Mouse (Mus musculus) brain, embryonic 14.5 days (tissue): Measurements from ENCODE around the gene Hsd17b2. TPM values are rescaled to one million over a fixed set of nuclear protein-coding genes. Genes with fewer than 3 reads are reported as not detected.

Source experiments
- DNase-seq: peaks from one replicate; pipeline ENCODE4 v3.0.0-alpha.2; 2011; ENCODE audit warnings: low read depth
- CTCF ChIP-seq: fragments of 200-500 bp; IDR thresholded peaks from 2 replicates; pipeline ENCODE4 v1.5.1; 2012; ENCODE audit warnings: inconsistent platforms, mild to moderate bottlenecking, moderate library complexity, borderline replicate concordance; ENCODE audit not compliant: insufficient read depth, insufficient read length; ENCODE audit errors: extremely low read depth
- POLR2A ChIP-seq: fragments of 200-500 bp; IDR thresholded peaks from 2 replicates; pipeline ENCODE4 v1.6.1; 2012; ENCODE audit warnings: mild to moderate bottlenecking, inconsistent platforms, borderline replicate concordance; ENCODE audit not compliant: poor library complexity, insufficient read depth, insufficient read length, severe bottlenecking; ENCODE audit errors: extremely low read depth
- polyA plus RNA-seq: library from polyadenylated mRNA; depleted of rRNA; stranded (reverse); fragments of >200 nt; gene quantifications from 2 replicates; pipeline ENCODE4 v1.2.3, GENCODE M21; 2012

Gene Hsd17b2
- polyA plus RNA-seq, 1 experiment, result not detected

- no peak for TF ChIP-seq POLR2A
- peak; percentile 72 for TF ChIP-seq CTCF
- peak; percentile 70 for DNase-seq
Observed at GRCm38 (mm10) chr8:117772126-117772525, 70.4 kb downstream of the Hsd17b2 start.

- peak; percentile 14 for DNase-seq
- TF ChIP-seq POLR2A (no peak), CTCF (peak; percentile 24; the same call in 1 of the 2 replicates)
Observed at GRCm38 (mm10) chr8:117772597-117772996, 70.9 kb downstream of the Hsd17b2 start.

DNA sequence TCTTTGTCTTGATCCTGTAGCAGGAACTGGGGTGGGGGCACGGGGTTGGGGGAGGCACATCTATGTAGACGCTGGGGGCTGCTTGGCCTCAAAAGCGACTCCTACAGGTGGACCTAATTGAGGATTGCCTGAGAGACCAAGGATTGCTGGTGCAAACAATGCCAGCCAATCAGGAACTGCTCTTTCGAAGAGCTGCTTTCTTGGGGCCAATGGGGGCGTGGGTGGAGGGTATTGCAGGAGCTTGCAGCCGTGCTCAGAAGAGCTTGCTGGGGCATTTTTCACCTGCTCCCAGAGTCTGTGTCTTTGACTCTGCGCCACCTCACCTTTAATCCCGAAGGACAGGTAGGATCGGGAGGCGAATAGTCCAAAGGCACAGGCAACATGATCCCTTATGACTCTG is 73.9 kb downstream of the Hsd17b2 start:
- DNase-seq, result no peak
- no peak for TF ChIP-seq CTCF
- TF ChIP-seq POLR2A, result no peak

DNA sequence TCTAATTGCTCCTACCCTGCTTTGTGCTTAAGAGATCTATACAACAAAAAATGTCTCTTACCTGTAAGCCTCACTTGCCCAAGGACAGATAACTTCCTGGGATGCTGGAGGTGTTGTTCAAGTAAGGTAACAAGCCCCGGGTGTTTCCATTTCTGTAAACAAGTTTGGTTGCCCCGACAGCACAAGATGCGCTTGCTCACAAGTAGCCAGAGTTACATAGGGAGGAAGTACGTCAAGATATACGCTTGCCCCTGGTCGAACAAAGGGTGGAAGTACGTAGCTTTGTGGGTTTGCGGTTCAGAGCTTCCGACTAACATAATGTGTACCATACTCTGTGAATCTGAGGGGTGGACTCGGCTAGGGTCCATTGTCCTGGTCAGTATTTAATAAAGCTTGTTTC is 74.4 kb downstream of the Hsd17b2 start:
- TF ChIP-seq CTCF, result no peak
- TF ChIP-seq POLR2A, result no peak
- no peak for DNase-seq

DNA sequence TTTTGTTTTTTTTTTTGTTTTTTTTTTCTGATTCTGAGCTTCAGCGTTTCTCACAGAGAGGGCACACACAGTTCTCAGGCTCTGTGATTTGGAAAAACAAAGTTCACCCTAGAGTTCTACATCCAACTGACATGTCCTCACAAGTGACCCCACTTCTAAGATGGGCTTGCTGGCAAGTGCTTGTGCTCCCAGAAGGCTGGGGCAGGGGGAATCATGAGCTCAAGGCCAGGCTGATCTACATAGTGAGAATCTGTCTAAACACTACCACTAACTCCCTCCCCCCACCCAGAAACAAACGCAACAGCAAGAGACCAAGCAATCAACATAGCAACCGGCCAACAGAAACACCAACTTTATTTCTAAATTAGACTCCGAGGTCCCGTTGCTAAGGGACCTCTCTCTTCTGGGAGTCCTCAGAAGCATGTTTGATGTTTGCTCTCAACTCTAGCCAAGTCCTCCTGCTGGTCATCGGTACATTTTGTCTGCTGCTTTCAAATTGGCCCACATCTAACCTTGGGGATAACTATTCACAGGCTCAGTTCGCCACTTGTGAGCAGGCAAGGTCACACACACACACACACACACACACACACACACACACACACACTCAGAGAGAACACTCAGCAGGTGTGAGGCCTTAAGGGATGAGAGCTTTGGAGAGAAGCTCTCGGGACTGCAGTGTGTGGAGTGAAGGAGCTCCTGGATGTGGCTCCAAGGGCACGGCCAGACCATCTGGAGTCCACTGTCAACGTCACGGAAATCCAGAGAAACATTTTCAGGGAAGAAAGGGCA is 77.0 kb downstream of the Hsd17b2 start:
- DNase-seq, result peak; percentile 28
- TF ChIP-seq CTCF (no peak), POLR2A (no peak)

DNA sequence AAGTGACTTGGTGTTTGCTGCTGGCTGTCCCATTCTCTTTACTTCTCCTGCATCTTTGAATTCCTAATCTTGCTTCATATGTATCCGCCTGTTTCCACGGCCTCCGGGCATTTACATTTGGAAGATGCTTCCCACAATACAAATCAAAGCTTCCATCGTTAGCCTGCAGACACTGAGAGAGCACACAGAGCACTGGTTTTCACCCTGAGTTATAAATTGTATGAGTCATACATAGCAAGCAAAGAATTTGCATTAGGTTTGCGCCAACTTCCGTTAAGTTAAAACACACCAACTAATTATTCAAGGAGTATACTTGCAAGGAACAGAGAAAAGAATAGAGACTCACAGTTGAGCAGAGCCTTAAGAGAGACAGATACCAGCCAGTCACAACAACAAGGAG is 77.6 kb downstream of the Hsd17b2 start:
- TF ChIP-seq CTCF, result no peak
- TF ChIP-seq POLR2A, result no peak

GRCm38 (mm10) chr8:117781375-117782129 is 79.8 kb downstream of the Hsd17b2 start:
- no peak for TF ChIP-seq POLR2A
- TF ChIP-seq CTCF, result no peak
- no peak for DNase-seq

More for the DNA sequence above, 77.6 kb downstream of the Hsd17b2 start:
- DNase-seq, result no peak

GRCm38 (mm10) chr8:117783021-117783420 is 81.3 kb downstream of the Hsd17b2 start:
- TF ChIP-seq CTCF (no peak), POLR2A (no peak)
- DNase-seq, result no peak

DNA sequence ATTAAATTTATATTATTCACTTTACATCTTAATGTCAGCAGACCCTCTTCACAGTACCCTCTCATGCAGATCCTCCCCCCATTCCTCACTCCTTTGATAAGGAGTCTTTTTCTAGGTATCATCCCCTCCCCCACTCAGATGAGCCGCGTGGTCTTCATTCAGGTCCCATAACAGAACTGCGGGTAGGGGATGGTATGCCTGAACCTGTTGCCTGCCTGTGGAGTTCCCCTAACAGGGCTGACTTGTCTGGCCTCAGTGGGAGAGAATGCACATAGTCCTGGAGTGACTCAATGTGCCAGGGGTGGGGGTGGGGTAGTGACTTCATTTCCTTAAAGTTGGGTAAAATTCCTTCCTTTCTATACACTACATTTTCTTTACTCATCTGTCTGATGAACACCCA is 84.7 kb downstream of the Hsd17b2 start:
- DNase-seq, result no peak
- TF ChIP-seq POLR2A, result no peak
- TF ChIP-seq CTCF, result no peak

DNA sequence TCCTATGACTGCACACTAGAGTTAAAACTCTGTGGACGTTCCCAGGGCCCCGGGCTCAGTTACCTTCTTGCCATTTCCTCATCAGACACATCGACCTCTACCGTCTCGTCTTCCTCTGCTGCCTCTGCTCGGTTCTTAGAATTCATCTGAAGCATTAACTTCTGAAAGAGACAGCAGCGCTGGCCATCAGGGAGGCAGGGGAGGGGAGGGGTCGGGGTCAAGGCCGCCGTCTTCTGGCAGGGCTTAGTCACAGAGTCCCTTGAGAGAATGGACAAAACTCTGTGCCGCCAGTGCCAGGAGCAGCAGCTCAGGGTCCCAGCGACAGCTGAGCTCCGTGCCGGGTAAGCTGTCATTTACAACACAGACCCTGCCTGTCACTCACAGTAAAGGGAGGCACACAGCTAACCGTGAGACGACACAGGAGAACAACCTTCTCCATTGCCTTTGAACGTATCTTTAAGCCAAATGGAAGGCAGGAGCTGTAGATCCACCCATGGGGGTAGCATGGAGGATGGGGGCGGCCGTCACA is 91.0 kb downstream of the Hsd17b2 start:
- TF ChIP-seq POLR2A (no peak), CTCF (no peak)
- peak; percentile 6 for DNase-seq

DNA sequence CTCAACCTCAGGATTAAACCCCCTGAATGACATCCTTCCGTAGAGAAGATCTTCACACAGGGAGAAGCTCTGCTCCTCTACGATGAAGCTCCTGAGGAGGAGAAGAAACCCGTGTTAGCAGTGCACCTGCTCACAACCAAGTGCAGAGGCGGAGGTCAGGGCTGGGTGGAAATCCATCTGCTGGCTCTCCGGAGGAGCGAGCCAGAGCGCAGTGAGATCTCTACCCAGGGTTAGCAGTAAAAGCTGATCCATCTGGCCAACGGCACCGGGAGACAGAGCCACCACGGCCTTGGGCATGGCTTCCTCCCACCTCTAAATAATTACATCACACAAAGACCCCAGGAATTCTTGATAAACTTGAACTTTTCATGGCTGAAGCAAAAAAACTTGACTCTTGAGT is 92.9 kb downstream of the Hsd17b2 start:
- TF ChIP-seq CTCF (no peak), POLR2A (no peak)
- no peak for DNase-seq
